Mouse (Mus musculus): ENCODE measurements at regions not wholly inside any gene's neighbourhood (a gene's known extent, or its start where the extent isn't known, plus 50 kb on each side); places are given as distances from the start of the nearest gene placed in this dataset.

DNA sequence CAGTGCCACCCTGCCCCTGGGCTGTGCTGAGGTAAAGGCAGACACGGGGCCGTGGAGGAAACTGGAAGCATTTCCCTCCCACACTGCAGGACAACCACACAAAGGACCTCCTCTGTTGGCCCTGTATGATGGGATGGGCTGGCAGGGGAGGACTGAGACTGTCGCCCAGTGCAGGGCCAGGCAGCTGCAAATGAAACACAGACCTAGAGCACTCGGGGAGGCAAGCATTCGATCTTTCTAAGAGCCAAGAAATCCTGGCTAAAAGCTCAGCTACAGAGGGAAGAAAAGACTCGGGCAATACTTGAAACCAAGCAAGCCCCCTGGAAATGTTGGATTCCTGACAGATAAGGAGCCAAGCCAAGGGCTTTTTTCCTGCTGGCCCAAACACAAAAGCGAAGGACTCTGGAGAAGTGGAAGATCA lies 82.5 kb upstream of the Sertad2 start:
- DNase-seq (ENCODE audit: low read depth, low spot score): no peak

DNA sequence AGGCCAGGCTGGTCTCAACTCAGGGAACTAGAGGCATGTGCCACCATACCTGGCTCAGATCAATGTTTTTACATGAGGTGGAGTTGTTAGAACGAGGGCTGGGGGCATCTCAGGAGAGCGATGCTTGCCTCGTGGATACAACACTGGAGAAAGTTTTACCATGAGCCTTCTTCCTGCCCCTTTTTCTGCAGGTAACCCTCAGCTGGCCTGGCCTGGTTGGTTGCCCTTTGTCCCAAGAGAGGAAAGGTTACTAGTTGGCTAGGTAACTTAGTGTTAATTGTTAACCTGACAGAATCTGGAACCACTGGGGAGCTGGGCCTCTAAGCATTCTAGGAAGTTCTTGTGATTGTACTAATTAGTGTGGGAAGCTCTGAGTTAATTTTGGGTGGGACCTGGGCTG lies 81.0 kb upstream of the Sertad2 start:
- no peak for DNase-seq (ENCODE audit: low read depth, low spot score)

DNA sequence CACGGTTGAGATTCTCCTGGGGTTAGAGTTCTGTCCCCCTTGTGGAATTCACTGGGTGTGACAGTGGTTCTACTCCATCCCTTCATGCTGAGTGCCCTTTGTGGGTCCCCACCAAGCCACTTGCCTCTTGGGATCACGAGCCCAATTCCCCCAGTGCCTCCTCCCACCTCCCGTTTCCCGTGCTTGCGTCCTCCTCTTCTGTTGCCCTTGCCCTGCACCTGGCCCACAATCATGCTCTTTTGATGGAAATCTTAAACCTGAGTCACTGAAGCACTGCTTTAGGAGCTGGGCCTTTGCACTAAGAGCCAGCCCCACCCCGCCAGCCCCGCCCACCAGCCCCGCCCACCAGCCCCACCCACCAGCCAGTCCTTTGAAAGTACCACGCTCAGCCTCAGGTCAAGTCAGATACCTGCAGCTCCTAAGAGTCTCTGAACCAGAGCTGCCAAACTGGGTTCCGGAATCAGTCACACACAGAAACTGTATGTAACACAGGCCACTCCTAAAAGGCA lies 79.8 kb upstream of the Sertad2 start:
- DNase-seq (ENCODE audit: low read depth, low spot score): no peak

DNA sequence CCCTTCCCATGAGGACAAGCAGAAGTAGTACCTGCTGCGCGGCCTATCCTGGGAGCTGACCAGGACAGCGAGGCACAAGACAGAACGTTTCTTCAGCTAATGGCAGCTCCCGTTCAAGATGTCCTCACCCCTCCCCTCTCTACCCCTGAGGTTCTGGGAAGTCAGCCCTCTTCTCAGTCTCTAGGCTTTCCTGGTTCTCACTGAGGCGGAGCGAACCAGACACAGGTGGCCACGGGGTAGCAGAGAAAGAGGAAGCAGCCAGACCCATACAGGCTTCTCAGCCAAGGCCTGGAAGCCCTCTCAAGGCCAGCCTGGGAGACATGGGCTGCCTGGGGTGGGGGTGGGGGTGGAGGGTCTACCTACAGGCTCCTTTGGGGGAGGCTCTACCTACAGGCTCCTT lies 78.5 kb upstream of the Sertad2 start:
- no peak for DNase-seq (ENCODE audit: low read depth, low spot score)

DNA sequence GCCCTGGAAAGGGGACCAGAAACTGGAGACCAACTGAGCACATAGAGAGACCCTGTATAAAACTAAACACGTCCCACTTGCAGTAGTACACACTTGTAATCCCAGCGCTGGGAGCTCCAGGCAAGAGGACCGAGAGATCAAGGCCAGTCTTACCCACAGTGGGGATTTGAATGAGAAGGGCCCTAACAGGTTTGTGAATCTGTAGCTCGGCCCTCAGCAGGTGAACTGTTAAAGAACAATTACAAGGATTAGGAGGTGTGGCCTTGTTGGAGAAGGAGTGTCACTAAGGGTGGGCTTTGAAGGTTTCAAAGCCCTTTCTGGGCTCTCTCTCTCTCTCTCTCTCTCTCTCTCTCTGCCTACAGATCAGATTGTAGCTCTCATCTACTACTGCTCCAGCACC lies 76.5 kb upstream of the Sertad2 start:
- DNase-seq (ENCODE audit: low read depth, low spot score): no peak

DNA sequence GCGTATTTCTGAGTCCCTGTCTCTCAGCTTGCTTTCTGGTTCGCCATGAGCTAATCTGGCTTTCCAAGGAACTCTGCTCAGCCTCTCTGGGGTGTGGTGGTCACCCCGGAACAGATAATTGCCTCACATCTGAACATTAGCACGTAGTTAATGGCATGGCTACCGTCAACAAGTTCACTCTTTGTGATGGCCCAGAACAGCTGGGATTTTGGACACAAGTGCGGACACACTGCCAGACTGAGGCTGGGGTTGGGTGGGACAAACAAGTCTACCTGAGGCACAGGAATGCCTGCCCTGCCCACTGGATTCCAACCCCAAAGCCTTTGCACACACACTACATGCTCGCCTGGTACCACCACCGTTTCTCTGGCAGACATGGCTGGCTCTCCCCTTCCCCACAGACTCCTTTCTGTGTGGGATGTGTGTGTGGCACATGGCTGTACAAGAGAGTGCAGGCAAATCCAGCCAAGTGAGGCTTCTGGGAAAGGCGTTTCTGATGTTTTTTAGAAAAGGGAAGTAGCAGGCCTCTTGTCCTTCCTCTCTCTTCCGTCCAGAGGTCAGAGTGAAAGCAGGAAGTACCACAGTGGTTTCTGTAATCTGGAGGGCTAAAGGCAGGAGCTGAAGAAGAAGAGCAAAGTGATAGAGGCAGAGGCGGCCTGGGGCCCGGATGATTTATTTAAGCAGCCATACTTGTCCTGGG lies 74.6 kb upstream of the Sertad2 start:
- no peak for DNase-seq (ENCODE audit: low read depth, low spot score)

DNA sequence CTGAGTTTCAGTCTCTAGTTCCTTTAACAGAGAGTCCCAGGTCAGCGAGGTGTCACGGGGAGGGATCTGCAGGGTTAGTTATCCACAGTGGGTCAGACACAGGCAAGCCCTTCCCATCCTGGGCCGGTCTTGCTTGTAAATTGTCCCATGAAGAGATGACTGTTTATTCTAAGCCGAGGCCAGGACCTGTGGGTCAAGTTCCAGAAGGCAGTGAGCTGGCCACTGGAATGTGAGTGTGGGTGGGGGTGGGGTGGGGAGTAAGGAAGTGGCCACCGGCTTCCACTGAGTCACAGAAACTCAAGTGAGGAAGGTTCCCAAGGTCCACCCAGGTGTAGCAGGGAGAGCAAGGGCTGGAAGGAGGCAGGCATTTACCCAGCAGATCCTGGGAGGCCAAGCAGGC lies 73.7 kb upstream of the Sertad2 start:
- DNase-seq (ENCODE audit: low read depth, low spot score): no peak

DNA sequence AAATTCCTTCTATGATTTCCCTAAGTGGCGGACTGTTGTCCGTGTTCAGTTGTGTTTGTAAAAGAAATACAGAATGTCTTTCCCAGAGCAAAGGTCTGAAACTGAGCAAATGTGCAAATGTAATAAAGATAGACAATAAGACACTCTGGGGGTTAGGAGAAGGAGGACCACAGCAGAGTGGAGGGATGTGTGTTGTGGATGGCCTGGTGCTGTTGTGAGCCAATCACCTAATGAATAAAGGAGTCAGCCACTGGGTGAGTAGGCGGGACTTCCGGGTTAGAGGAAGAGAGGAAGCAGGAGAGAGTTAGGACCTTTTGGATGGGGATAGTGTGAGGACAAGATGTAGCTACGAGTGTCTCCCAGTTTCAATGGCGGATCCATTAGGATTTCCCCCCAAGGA lies 72.7 kb upstream of the Sertad2 start:
- DNase-seq (ENCODE audit: low read depth, low spot score): no peak

DNA sequence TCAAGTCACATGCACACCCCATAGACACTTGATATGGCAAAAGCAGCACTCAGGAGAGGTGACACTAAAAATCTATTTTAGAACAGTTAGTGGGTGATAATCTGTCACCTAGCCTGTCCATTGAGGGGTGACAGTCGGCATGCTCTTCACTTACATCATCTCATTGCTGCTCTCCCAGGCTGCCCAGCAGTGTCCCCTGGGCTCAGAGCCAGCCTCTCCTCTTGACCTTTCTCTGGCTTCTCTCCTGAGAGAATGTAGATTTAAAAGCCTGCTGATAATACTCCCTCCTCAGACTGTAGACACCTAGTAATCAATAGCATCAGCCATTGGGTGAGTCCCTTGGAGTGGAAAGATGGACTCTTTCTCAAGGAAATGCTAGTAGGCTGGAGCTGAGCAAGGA lies 70.7 kb upstream of the Sertad2 start:
- no peak for DNase-seq (ENCODE audit: low read depth, low spot score)

DNA sequence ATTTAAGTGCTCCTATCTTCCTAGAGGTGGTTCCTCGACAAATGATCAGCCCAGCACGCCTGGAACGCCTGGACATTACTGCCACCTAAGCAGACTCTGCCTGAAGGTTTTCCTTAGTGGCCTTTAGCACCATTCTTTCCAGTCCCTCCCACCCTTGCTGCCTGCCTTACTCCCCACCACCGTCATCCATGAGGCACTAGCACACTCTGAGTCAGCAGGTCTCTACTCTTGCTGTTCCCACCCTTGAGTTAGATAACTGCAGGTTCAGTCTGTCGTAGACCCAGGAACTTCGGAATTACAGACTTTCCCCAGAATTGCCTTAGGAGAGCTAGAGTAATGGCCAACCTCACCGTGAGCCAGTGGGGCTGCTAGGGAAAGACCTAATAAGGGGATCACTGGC lies 67.4 kb upstream of the Sertad2 start:
- DNase-seq (ENCODE audit: low read depth, low spot score): no peak

DNA sequence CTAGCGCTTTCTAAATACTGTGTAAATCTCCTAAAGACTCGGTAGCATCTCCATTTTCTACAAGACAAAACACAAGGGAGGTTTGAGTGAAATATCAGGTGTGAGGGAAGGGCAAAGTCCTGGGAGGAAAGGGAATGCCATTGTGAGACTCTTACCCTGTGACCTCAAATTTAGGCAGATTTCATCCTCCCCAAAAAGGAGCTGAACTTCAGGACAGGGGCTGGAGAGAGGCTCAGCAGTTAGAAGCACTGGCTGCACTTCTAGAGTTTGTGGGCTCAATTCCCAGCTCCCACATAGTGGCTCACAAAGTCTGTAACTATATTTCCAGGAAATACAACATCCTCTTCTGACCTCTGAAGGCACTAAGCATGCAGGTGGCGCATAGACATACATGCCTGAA lies 66.6 kb upstream of the Sertad2 start:
- DNase-seq (ENCODE audit: low read depth, low spot score): no peak

DNA sequence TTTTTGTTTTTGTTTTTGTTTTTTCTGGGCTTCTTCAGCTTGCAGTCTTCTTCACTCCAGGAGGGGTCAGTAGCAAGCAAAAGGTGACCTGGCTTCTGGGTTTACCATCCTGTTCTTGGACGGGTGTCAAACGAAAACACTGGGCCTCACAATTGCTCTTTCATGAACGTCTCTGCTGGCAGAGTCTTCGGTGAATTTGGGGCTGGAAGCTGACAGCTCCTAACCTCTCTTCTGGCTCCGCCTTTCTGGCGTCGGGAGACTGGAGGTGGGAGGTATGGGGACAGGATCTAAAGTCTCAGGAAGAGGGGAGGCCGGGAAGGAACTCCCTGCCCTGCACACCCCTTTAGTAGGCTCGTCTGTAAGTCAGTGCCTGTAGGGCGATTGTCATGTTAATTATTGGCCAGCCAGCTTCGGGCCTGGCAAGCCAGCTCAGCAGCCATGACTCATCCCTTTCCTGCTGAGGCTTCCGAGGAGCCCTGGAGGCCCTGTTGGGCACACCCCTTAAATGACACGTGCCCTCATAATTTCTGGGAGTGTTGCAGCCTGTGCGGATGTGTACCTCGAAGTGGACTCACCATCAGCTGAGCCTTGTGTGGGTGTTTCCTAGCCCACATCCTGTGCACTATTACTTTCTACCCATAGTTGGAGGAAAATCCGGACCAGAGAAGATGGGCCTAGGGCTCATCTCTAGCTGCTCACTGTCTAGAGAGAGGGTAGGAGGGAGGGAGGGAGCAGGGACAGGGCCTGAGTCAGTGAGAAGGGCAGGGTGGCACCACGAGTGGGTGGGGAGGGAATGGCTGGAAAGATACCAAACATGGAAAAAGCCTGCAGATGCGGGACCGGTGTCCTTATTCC lies 65.6 kb upstream of the Sertad2 start:
- peak; percentile 28 for DNase-seq (ENCODE audit: low read depth, low spot score)

DNA sequence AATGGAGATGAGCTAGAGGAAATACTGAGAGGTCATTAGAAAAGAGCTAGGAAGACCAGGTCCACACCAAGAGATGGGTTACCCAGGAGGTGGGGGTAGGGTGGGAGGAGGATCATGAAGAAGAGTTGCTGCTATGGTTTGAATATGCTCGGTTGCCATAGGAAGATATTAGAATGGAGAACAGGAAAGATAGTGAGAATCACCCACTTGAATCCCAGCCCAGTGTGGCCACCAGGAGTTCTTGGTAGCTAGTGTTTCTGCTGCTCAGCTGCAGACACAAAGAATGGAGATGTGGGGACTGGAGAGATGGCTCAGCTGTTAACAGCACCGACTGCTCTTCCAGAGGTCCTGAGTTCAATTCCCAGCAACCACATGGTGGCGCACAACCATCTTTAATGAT lies 62.4 kb upstream of the Sertad2 start:
- no peak for DNase-seq (ENCODE audit: low read depth, low spot score)

DNA sequence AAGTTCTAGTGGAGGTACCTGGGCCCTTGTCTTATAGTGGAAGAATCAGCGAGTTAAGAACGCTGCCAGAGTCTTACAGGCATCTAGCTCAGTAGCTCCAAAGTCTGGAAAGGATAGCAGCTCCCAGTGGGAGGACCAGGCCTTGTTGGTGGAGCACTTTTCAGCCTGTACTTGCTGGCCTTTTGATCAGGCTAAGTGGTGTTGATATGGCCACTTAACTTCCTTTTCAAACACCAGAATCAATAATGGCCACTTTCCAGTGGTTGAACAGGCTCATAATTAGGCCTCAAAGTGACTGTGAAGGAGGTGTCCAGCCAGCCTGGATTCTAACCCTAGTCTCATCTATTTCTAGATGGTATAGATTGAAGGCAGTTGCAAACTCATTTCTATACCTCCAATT lies 57.7 kb upstream of the Sertad2 start:
- DNase-seq (ENCODE audit: low read depth, low spot score): no peak

Data from telencephalon, adult 2 months (tissue).